Mouse (Mus musculus): Measurements from ENCODE around the gene Clec11a. TPM values are rescaled to one million over a fixed set of nuclear protein-coding genes. Genes with fewer than 3 reads are reported as not detected.

The Clec11a gene
- polyA plus RNA-seq, 1 experiment from 2014 or later = 3.2 TPM

DNA sequence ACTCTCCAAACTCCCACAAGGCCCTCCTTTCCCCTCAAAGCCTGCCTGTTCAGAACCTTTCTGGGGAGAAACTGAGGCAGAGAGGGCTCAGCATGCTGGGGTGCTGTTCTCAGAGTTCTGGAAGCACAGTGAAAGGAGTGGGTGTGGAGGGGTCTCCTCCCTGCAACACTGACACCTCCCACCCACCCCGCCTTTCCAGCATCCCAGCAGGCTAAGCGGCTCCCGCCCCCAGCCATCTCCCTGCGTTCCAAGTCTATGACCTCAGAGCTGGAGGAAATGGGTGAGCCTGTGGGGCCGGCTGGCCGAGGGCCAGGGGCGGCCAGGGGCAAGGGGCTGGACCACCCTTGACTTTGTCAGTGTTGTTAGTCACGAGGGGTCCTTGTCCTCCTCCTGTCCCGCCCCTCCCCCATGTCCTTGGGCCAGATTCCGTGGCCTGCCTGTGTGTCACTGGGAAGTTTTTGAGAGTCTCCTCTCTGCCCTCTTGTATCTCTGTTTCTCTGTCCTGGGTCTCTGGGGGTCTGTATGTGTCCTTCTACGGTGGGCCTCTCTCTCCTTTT, 36.8 kb upstream of the Clec11a start:
- Histone ChIP-seq H3K36me3 (ENCODE audit: control insufficient read depth, insufficient read depth, low read length) (no peaks in the 10 kb centered on the region), H3K27ac (ENCODE audit: low read length) (no peak overlapping the region), H3K4me1 (replicated peaks; ENCODE audit: control insufficient read depth, insufficient read depth, low read length) (peaks cover 5% of the 10 kb centered on the region), H3K9me3 (ENCODE audit: control insufficient read depth, low read length) (no peaks in the 10 kb centered on the region), H3K9ac (ENCODE audit: low read length) (no peak overlapping the region), H3K4me2 (ENCODE audit: low read depth, low read length) (0 out of 2 replicates have a peak overlapping the region, but pooled peaks have one; percentile 16), H3K27me3 (ENCODE audit: control insufficient read depth, insufficient read depth, low read depth, low read length) (peaks cover 7% of the 10 kb centered on the region), H3K4me3 (ENCODE audit: low read length) (no peak overlapping the region)
- peak; percentile 48; the same call in 1 of the 2 replicates for ATAC-seq (ENCODE audit: low read depth)
- WGBS = 13% methylated on average over 11 of the region's 11 CpGs

DNA sequence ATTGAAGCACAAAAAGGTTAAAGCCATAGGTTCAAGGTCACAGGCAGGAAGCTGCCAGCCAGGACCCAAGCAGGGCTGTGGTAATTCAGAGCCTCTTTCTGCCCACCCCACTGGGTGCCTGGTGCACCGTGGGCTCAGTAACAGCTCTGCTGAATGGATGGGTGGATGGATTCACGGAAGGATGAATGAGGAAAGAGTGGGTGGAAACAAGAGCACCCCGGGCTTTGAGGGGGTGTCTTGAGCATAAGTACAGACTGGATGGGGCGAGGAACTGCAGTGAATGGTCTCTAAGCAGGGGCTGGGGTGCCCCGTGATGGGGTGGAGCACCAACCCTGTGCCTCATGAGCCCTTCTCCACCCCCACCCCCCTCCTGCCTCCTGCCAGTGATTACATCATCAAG, 35.0 kb upstream of the Clec11a start:
- Histone ChIP-seq H3K36me3 (ENCODE audit: control insufficient read depth, insufficient read depth, low read length) (no peaks in the 10 kb centered on the region), H3K4me2 (ENCODE audit: low read depth, low read length) (no peak overlapping the region), H3K4me1 (replicated peaks; ENCODE audit: control insufficient read depth, insufficient read depth, low read length) (peaks cover 5% of the 10 kb centered on the region), H3K9ac (ENCODE audit: low read length) (no peak overlapping the region), H3K27me3 (ENCODE audit: control insufficient read depth, insufficient read depth, low read depth, low read length) (peaks cover 22% of the 10 kb centered on the region), H3K27ac (ENCODE audit: low read length) (no peak overlapping the region), H3K4me3 (ENCODE audit: low read length) (no peak overlapping the region), H3K9me3 (ENCODE audit: control insufficient read depth, low read length) (no peaks in the 10 kb centered on the region)
- WGBS = 57% methylated on average over 5 of the region's 5 CpGs
- ATAC-seq (ENCODE audit: low read depth) = no peak

- H3K4me1 ChIP-seq (replicated peaks; ENCODE audit: control insufficient read depth, insufficient read depth, low read length) = peaks cover 5% of the 10 kb centered on the region
These were observed 34.4 kb upstream of the Clec11a start for GRCm38 (mm10) chr7:44341119-44341518.

DNA sequence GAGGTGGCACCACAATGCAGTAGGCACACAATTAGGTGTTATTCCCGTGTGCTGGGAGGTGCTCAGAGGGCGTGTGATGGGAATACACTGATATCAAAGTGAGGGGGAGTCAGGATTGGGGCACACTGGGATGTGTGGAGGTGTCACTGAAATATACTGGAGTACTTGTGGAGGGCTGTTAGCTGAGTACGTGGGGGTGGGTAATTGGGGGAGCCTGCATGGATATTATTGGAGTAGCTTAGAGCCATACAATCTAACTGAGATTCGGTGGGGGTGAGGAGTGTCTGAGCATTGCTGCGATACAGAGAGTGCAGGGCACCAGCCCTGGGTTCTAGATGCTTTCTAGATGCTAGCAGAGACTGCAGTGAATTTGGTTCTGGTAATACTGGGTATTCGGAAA, 33.5 kb upstream of the Clec11a start:
- peaks cover 37% of the 10 kb centered on the region for H3K27me3 ChIP-seq (ENCODE audit: control insufficient read depth, insufficient read depth, low read depth, low read length)

More at GRCm38 (mm10) chr7:44341119-44341518, 34.4 kb upstream of the Clec11a start:
- no peak overlapping the region for H3K4me2 ChIP-seq (ENCODE audit: low read depth, low read length)
- H3K4me3 ChIP-seq (ENCODE audit: low read length) = no peak overlapping the region
- H3K27ac ChIP-seq (ENCODE audit: low read length) = no peak overlapping the region
- 75% methylated on average over 10 of the region's 10 CpGs for WGBS
- no peak for ATAC-seq (ENCODE audit: low read depth)
- H3K9ac ChIP-seq (ENCODE audit: low read length) = no peak overlapping the region
- no peaks in the 10 kb centered on the region for H3K36me3 ChIP-seq (ENCODE audit: control insufficient read depth, insufficient read depth, low read length)
- peaks cover 28% of the 10 kb centered on the region for H3K27me3 ChIP-seq (ENCODE audit: control insufficient read depth, insufficient read depth, low read depth, low read length)
- no peaks in the 10 kb centered on the region for H3K9me3 ChIP-seq (ENCODE audit: control insufficient read depth, low read length)

DNA sequence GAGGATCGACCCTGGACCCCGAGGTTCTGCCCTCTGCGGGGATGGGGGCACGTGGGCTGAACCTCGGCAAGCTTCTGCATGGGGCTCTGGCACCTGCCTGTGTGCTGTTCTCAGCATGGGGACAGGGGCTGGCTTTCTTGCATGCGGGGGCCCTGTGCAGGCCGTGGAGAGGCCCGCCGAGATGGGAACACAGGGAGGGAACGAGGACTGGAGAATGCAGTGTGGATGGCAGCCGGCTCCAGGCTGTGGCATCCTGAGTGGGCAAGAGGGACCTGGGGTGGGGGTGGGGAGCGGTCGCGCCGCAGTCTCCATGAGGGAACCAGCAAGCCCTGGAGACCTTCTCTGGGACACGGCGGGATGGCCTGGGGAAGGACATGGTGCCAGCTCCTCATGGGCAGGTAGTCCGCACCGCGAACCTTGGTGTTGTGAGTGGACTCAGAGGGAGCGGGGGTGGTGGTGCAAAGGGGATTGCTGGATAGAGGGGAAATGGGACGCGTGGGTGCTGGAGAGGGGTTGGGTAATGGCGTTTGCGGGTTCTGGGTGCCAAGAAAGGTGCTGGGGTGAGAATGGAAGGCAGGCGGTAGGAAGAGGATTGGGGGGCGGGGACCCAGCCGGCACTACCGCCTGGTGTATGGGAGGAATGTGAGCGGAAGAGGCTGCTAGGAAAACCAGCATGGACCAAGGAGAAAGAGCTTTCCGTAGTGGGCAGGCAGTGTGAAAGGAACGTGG, 30.6 kb upstream of the Clec11a start:
- H3K9me3 ChIP-seq (ENCODE audit: control insufficient read depth, low read length) = no peaks in the 10 kb centered on the region
- H3K36me3 ChIP-seq (ENCODE audit: control insufficient read depth, insufficient read depth, low read length) = no peaks in the 10 kb centered on the region
- no peak overlapping the region for H3K4me3 ChIP-seq (ENCODE audit: low read length)
- no peak overlapping the region for H3K27ac ChIP-seq (ENCODE audit: low read length)
- WGBS = 5% methylated on average over 32 of the region's 32 CpGs
- H3K27me3 ChIP-seq (ENCODE audit: control insufficient read depth, insufficient read depth, low read depth, low read length) = peaks cover 47% of the 10 kb centered on the region
- H3K9ac ChIP-seq (ENCODE audit: low read length) = no peak overlapping the region
- no peak overlapping the region for H3K4me2 ChIP-seq (ENCODE audit: low read depth, low read length)
- no peak for ATAC-seq (ENCODE audit: low read depth)
- H3K4me1 ChIP-seq (replicated peaks; ENCODE audit: control insufficient read depth, insufficient read depth, low read length) = peaks cover 4% of the 10 kb centered on the region; the same call in 1 of the 2 replicates

More for the DNA sequence above, 33.5 kb upstream of the Clec11a start:
- no peak overlapping the region for H3K4me3 ChIP-seq (ENCODE audit: low read length)
- H3K4me2 ChIP-seq (ENCODE audit: low read depth, low read length) = no peak overlapping the region
- H3K27ac ChIP-seq (ENCODE audit: low read length) = no peak overlapping the region
- ATAC-seq (ENCODE audit: low read depth) = no peak
- H3K4me1 ChIP-seq (replicated peaks; ENCODE audit: control insufficient read depth, insufficient read depth, low read length) = peaks cover 9% of the 10 kb centered on the region
- H3K36me3 ChIP-seq (ENCODE audit: control insufficient read depth, insufficient read depth, low read length) = no peaks in the 10 kb centered on the region
- WGBS = 46% methylated on average over 6 of the region's 6 CpGs
- H3K9ac ChIP-seq (ENCODE audit: low read length) = no peak overlapping the region
- no peaks in the 10 kb centered on the region for H3K9me3 ChIP-seq (ENCODE audit: control insufficient read depth, low read length)

DNA sequence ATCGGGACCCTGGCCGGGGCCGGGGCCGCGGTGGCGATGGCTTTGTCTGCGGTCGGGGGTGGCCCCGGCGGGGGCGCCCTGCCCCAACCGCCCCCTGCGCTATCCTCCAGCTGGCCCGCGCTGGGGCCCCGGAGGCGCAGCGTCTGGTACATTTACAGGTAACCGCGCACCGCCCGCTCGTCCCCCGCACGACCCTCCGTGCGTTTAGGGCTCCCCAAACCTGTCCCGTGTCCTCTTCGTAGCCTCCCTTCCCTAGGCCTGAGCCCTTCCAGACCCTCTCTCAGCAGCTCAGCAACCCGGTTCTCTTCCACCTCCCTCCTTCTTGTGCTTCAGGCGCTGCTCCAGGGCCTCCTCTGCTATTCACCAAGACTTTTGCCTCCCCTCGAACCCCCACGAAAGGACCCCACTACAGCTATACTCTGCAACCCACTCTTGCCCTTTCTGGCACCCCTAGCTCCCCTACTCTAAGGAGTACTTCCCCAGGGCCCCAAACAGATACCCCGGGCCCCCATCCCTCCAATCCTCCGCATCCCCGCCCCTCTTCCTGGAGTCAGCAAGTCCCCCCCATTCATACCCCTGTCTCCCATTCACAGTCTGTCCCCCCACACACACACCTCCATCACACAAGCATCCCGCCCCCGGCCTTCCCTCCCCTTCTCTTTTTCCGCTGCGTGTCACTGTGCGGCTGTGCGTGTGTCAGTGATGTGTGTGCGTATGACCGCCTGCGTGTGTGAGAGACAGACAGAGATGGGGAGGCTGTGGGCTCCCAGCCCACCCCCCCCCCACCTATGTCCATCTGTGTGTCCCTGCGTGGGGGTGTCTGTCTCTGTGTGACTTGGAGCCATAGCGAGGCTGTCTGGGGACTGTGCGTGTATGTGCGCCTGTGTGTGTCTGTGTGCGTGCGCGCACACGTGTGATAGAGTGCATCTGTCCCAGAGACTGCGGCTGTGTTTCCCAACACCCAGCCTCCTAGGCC, 29.6 kb upstream of the Clec11a start:
- peaks cover 47% of the 10 kb centered on the region for H3K27me3 ChIP-seq (ENCODE audit: control insufficient read depth, insufficient read depth, low read depth, low read length)
- H3K9me3 ChIP-seq (ENCODE audit: control insufficient read depth, low read length) = no peaks in the 10 kb centered on the region
- H3K27ac ChIP-seq (ENCODE audit: low read length) = no peak overlapping the region
- ATAC-seq (ENCODE audit: low read depth) = no peak; the same call in 1 of the 2 replicates
- peaks cover 4% of the 10 kb centered on the region; the same call in 1 of the 2 replicates for H3K4me1 ChIP-seq (replicated peaks; ENCODE audit: control insufficient read depth, insufficient read depth, low read length)
- H3K9ac ChIP-seq (ENCODE audit: low read length) = no peak overlapping the region
- H3K4me3 ChIP-seq (ENCODE audit: low read length) = peak overlapping the region; percentile 38
- peak overlapping the region; percentile 68 for H3K4me2 ChIP-seq (ENCODE audit: low read depth, low read length)
- 7% methylated on average over 39 of the region's 54 CpGs for WGBS
- H3K36me3 ChIP-seq (ENCODE audit: control insufficient read depth, insufficient read depth, low read length) = no peaks in the 10 kb centered on the region

DNA sequence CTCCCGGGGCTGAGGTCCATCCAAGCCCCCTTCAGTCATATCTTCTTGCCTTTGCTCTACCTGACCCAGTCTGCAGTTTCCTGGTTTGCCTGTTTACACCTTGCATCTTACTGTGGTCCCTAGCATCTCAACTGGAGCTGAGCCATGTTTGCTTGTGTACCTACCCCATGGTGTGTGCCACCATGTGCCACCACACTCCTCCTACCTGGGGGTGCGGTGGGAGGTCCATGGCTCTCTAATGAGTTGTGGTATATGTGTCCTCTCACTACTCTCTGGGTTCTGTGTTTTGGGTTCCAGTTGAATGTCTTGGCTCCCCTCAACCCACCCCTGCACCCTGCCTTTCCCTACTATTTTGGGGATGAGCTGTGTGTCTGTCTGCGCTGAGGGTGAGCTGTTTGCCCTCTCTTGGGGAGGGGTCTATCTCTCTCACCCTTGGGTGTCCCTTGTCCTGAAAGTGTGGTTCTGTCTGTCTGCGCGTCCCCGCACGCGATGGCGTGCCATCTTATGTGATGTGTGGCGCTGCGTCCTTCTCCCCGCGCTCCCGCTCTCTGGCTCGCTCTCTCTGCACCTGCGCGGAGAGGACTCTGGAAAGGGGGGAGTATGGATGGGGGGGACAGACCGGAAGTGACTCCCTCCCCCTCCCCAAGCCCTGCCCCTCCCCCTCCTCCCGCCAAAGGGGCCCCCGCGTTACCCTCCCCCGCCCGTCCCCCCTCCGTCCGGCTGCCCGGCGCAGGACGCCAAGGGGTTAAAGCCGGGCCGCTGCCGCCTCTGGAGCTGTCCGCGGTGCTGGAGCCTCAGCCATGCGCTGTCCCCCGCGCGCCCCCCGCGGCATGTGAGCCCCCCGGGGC, 28.6 kb upstream of the Clec11a start:
- Histone ChIP-seq H3K4me2 (ENCODE audit: low read depth, low read length) (peak overlapping the region; percentile 68), H3K27me3 (ENCODE audit: control insufficient read depth, insufficient read depth, low read depth, low read length) (peaks cover 47% of the 10 kb centered on the region), H3K4me3 (ENCODE audit: low read length) (peak overlapping the region; percentile 38), H3K9me3 (ENCODE audit: control insufficient read depth, low read length) (no peaks in the 10 kb centered on the region), H3K9ac (ENCODE audit: low read length) (no peak overlapping the region), H3K4me1 (replicated peaks; ENCODE audit: control insufficient read depth, insufficient read depth, low read length) (peaks cover 4% of the 10 kb centered on the region; the same call in 1 of the 2 replicates), H3K27ac (ENCODE audit: low read length) (no peak overlapping the region), H3K36me3 (ENCODE audit: control insufficient read depth, insufficient read depth, low read length) (no peaks in the 10 kb centered on the region)
- 3% methylated on average over 26 of the region's 40 CpGs for WGBS
- peak; percentile 63; the same call in 1 of the 2 replicates for ATAC-seq (ENCODE audit: low read depth)

- Histone ChIP-seq H3K27me3 (ENCODE audit: control insufficient read depth, insufficient read depth, low read depth, low read length) (peaks cover 47% of the 10 kb centered on the region), H3K9ac (ENCODE audit: low read length) (no peak overlapping the region), H3K4me1 (replicated peaks; ENCODE audit: control insufficient read depth, insufficient read depth, low read length) (peaks cover 4% of the 10 kb centered on the region; the same call in 1 of the 2 replicates), H3K4me3 (ENCODE audit: low read length) (no peak overlapping the region), H3K27ac (ENCODE audit: low read length) (no peak overlapping the region), H3K36me3 (ENCODE audit: control insufficient read depth, insufficient read depth, low read length) (no peaks in the 10 kb centered on the region), H3K9me3 (ENCODE audit: control insufficient read depth, low read length) (no peaks in the 10 kb centered on the region), H3K4me2 (ENCODE audit: low read depth, low read length) (no peak overlapping the region)
- WGBS = 57% methylated on average over 14 of the region's 14 CpGs
- ATAC-seq (ENCODE audit: low read depth) = no peak
These were observed 27.4 kb upstream of the Clec11a start for GRCm38 (mm10) chr7:44334139-44334538.

Measured in lung, embryonic 16.5 days (tissue).